Mouse (Mus musculus) embryo, embryonic 10.5 days (tissue): ENCODE measurements around the gene Atl1.

Experiments used
- DNase-seq: peaks from one replicate; pipeline ENCODE4 v3.0.0-alpha.2; 2015; ENCODE audit warnings: low spot score

Gene Atl1

GRCm38 (mm10) chr12:69892371-69893251, at the start of gene Atl1, which contains the start of gene Map4k5:
TSS of gene Atl1 (plus strand) at chr12:69892614.
TSS of gene Map4k5 (minus strand) at chr12:69893200.
- DNase-seq: peak; percentile 91

- DNase-seq: peak; percentile 78
Observed at GRCm38 (mm10) chr12:69843531-69844445, 48.6 kb upstream of the Atl1 start.

- DNase-seq: no peak
Observed at GRCm38 (mm10) chr12:69845722-69846121, 46.7 kb upstream of the Atl1 start.

- no peak for DNase-seq
Observed at GRCm38 (mm10) chr12:69846499-69846898, 45.9 kb upstream of the Atl1 start.

- DNase-seq: no peak
Observed at GRCm38 (mm10) chr12:69848083-69848878, 44.1 kb upstream of the Atl1 start.

GRCm38 (mm10) chr12:69852288-69852687, 40.1 kb upstream of the Atl1 start:
- no peak for DNase-seq

- no peak for DNase-seq
Observed at GRCm38 (mm10) chr12:69853387-69853786, 39.0 kb upstream of the Atl1 start.

GRCm38 (mm10) chr12:69853942-69854341, 38.5 kb upstream of the Atl1 start:
- no peak for DNase-seq

GRCm38 (mm10) chr12:69855641-69856300, 36.6 kb upstream of the Atl1 start:
- no peak for DNase-seq

GRCm38 (mm10) chr12:69856398-69856797, 36.0 kb upstream of the Atl1 start:
- DNase-seq: no peak

GRCm38 (mm10) chr12:69857597-69857996, 34.8 kb upstream of the Atl1 start:
- no peak for DNase-seq

GRCm38 (mm10) chr12:69858847-69859246, 33.6 kb upstream of the Atl1 start:
- DNase-seq: no peak

- DNase-seq: no peak
Observed at GRCm38 (mm10) chr12:69863505-69863904, 28.9 kb upstream of the Atl1 start.

- DNase-seq: no peak
Observed at GRCm38 (mm10) chr12:69864164-69864692, 28.2 kb upstream of the Atl1 start.

GRCm38 (mm10) chr12:69867338-69867737, 25.1 kb upstream of the Atl1 start:
- DNase-seq: no peak

- no peak for DNase-seq
Observed at GRCm38 (mm10) chr12:69871632-69872031, 20.8 kb upstream of the Atl1 start.

- no peak for DNase-seq
Observed at GRCm38 (mm10) chr12:69877842-69878363, 14.5 kb upstream of the Atl1 start.

- DNase-seq: peak; percentile 42
Observed at GRCm38 (mm10) chr12:69879172-69879665, 13.2 kb upstream of the Atl1 start.

GRCm38 (mm10) chr12:69879739-69880138, 12.7 kb upstream of the Atl1 start:
- DNase-seq: no peak

- DNase-seq: peak; percentile 21
Observed at GRCm38 (mm10) chr12:69881198-69881905, 11.1 kb upstream of the Atl1 start.
